Mouse (Mus musculus): ENCODE results near the gene Gm10197. TPM values are rescaled to one million over a fixed set of nuclear protein-coding genes. Genes with fewer than 3 reads are reported as not detected.
"Not testable (repeated sequence)": the region's sequence is repeated elsewhere in the genome, so short reads cannot be mapped to it uniquely, and the experiment has no call there.

Gm10197 gene
- polyA plus RNA-seq, 1 experiment from 2014 or later: not detected

- Histone ChIP-seq H3K36me3 (no peaks in the 10 kb centered on the region), H3K27ac (no peak overlapping the region), H3K4me3 (replicated peaks) (no peak overlapping the region), H3K27me3 (no peaks in the 10 kb centered on the region), H3K9ac (no peak overlapping the region), H3K4me1 (peaks cover 10% of the 10 kb centered on the region), H3K9me3 (replicated peaks) (no peaks in the 10 kb centered on the region), H3K4me2 (no peak overlapping the region)
- ATAC-seq (replicated peaks; ENCODE audit: low FRiP score): no peak
- 84% methylated on average over 18 of the region's 18 CpGs for WGBS
Measured at GRCm38 (mm10) chr19:53404837-53405356, 33.3 kb upstream of the Gm10197 start.

GRCm38 (mm10) chr19:53404219-53404836, 32.8 kb upstream of the Gm10197 start:
- Histone ChIP-seq H3K4me2 (no peak overlapping the region), H3K9me3 (replicated peaks) (no peaks in the 10 kb centered on the region), H3K9ac (no peak overlapping the region), H3K27ac (no peak overlapping the region), H3K36me3 (no peaks in the 10 kb centered on the region), H3K4me1 (peaks cover 4% of the 10 kb centered on the region), H3K27me3 (no peaks in the 10 kb centered on the region), H3K4me3 (replicated peaks) (no peak overlapping the region)
- ATAC-seq (replicated peaks; ENCODE audit: low FRiP score): no peak
- 94% methylated on average over 10 of the region's 10 CpGs for WGBS

- no peak overlapping the region for H3K4me3 ChIP-seq (replicated peaks)
- WGBS: 48% methylated on average over 12 of the region's 12 CpGs
- H3K27me3 ChIP-seq: no peaks in the 10 kb centered on the region
- H3K4me2 ChIP-seq: no peak overlapping the region
- no peak overlapping the region for H3K9ac ChIP-seq
- no peak overlapping the region for H3K27ac ChIP-seq
- peaks cover 4% of the 10 kb centered on the region; the same call in 1 of the 2 replicates for H3K4me1 ChIP-seq
- H3K9me3 ChIP-seq (replicated peaks): no peaks in the 10 kb centered on the region
- ATAC-seq (replicated peaks; ENCODE audit: low FRiP score): no peak
- no peaks in the 10 kb centered on the region for H3K36me3 ChIP-seq
Measured at GRCm38 (mm10) chr19:53402741-53403432, 31.3 kb upstream of the Gm10197 start.

- no peak overlapping the region for H3K9ac ChIP-seq
- no peak overlapping the region for H3K4me3 ChIP-seq (replicated peaks)
- no peaks in the 10 kb centered on the region for H3K9me3 ChIP-seq (replicated peaks)
- peaks cover 4% of the 10 kb centered on the region; the same call in 1 of the 2 replicates for H3K4me1 ChIP-seq
- ATAC-seq (replicated peaks; ENCODE audit: low FRiP score): no peak
- H3K27ac ChIP-seq: no peak overlapping the region
- H3K4me2 ChIP-seq: no peak overlapping the region
- no peaks in the 10 kb centered on the region for H3K36me3 ChIP-seq
- H3K27me3 ChIP-seq: no peaks in the 10 kb centered on the region
- 79% methylated on average over 16 of the region's 16 CpGs for WGBS
Measured at GRCm38 (mm10) chr19:53400332-53401110, 29.0 kb upstream of the Gm10197 start.

GRCm38 (mm10) chr19:53399213-53399612, 27.6 kb upstream of the Gm10197 start:
- Histone ChIP-seq H3K27ac (no peak overlapping the region), H3K4me3 (replicated peaks) (no peak overlapping the region), H3K27me3 (no peaks in the 10 kb centered on the region), H3K4me2 (no peak overlapping the region), H3K36me3 (no peaks in the 10 kb centered on the region), H3K9me3 (replicated peaks) (no peaks in the 10 kb centered on the region), H3K9ac (no peak overlapping the region), H3K4me1 (peaks cover 7% of the 10 kb centered on the region)
- 89% methylated on average over 4 of the region's 4 CpGs for WGBS
- ATAC-seq (replicated peaks; ENCODE audit: low FRiP score): no peak

- H3K9ac ChIP-seq: no peak overlapping the region
- whole genome bisulfite sequencing: 68% methylated on average over 12 of the region's 12 CpGs
- no peaks in the 10 kb centered on the region for H3K36me3 ChIP-seq
- ATAC-seq (replicated peaks; ENCODE audit: low FRiP score): no peak
- H3K9me3 ChIP-seq (replicated peaks): no peaks in the 10 kb centered on the region
- no peaks in the 10 kb centered on the region for H3K27me3 ChIP-seq
- no peak overlapping the region for H3K27ac ChIP-seq
- no peak overlapping the region for H3K4me3 ChIP-seq (replicated peaks)
- H3K4me2 ChIP-seq: no peak overlapping the region
- peaks cover 7% of the 10 kb centered on the region for H3K4me1 ChIP-seq
Measured at GRCm38 (mm10) chr19:53397451-53398233, 26.1 kb upstream of the Gm10197 start.

GRCm38 (mm10) chr19:53395805-53396204, 24.2 kb upstream of the Gm10197 start:
- H3K27ac ChIP-seq; H3K36me3 ChIP-seq; H3K4me2 ChIP-seq; H3K27me3 ChIP-seq; ATAC-seq (replicated peaks; ENCODE audit: low FRiP score); H3K9me3 ChIP-seq (replicated peaks); H3K4me3 ChIP-seq (replicated peaks); H3K9ac ChIP-seq: not testable (repeated sequence)
- WGBS: 38% methylated on average over 5 of the region's 5 CpGs
- peaks cover 17% of the 10 kb centered on the region for H3K4me1 ChIP-seq

GRCm38 (mm10) chr19:53394956-53395355, 23.4 kb upstream of the Gm10197 start:
- not testable (repeated sequence) for H3K9me3 ChIP-seq (replicated peaks); ATAC-seq (replicated peaks; ENCODE audit: low FRiP score); H3K4me3 ChIP-seq (replicated peaks); H3K36me3 ChIP-seq; H3K9ac ChIP-seq; H3K27me3 ChIP-seq; H3K4me2 ChIP-seq; H3K27ac ChIP-seq
- peaks cover 17% of the 10 kb centered on the region for H3K4me1 ChIP-seq
- 62% methylated on average over 3 of the region's 3 CpGs for WGBS

GRCm38 (mm10) chr19:53394552-53394951, 23.0 kb upstream of the Gm10197 start:
- H3K9me3 ChIP-seq (replicated peaks): no peaks in the 10 kb centered on the region
- WGBS: 14% methylated on average over 7 of the region's 7 CpGs
- ATAC-seq (replicated peaks; ENCODE audit: low FRiP score): no peak
- H3K4me2 ChIP-seq: no peak overlapping the region
- peaks cover 17% of the 10 kb centered on the region for H3K4me1 ChIP-seq
- no peak overlapping the region for H3K9ac ChIP-seq
- H3K27ac ChIP-seq: no peak overlapping the region
- no peaks in the 10 kb centered on the region for H3K36me3 ChIP-seq
- H3K4me3 ChIP-seq (replicated peaks): no peak overlapping the region
- H3K27me3 ChIP-seq: no peaks in the 10 kb centered on the region

GRCm38 (mm10) chr19:53393646-53394045, 22.1 kb upstream of the Gm10197 start:
- Histone ChIP-seq H3K9me3 (replicated peaks) (no peaks in the 10 kb centered on the region), H3K9ac (no peak overlapping the region), H3K4me3 (replicated peaks) (no peak overlapping the region), H3K4me2 (no peak overlapping the region), H3K36me3 (peaks cover 4% of the 10 kb centered on the region), H3K27me3 (no peaks in the 10 kb centered on the region), H3K4me1 (peaks cover 21% of the 10 kb centered on the region), H3K27ac (no peak overlapping the region)
- ATAC-seq (replicated peaks; ENCODE audit: low FRiP score): no peak

GRCm38 (mm10) chr19:53392781-53393343, 21.3 kb upstream of the Gm10197 start:
- Histone ChIP-seq H3K9ac (no peak overlapping the region), H3K4me1 (peaks cover 21% of the 10 kb centered on the region), H3K36me3 (peaks cover 12% of the 10 kb centered on the region), H3K27ac (0 out of 2 replicates have a peak overlapping the region, but pooled peaks have one; percentile 14), H3K4me2 (no peak overlapping the region), H3K4me3 (replicated peaks) (no peak overlapping the region), H3K27me3 (no peaks in the 10 kb centered on the region), H3K9me3 (replicated peaks) (no peaks in the 10 kb centered on the region)
- WGBS: 64% methylated on average over 8 of the region's 8 CpGs
- no peak for ATAC-seq (replicated peaks; ENCODE audit: low FRiP score)
